Mouse (Mus musculus): ENCODE measurements around the gene Nucb2.

Nucb2 gene

DNA sequence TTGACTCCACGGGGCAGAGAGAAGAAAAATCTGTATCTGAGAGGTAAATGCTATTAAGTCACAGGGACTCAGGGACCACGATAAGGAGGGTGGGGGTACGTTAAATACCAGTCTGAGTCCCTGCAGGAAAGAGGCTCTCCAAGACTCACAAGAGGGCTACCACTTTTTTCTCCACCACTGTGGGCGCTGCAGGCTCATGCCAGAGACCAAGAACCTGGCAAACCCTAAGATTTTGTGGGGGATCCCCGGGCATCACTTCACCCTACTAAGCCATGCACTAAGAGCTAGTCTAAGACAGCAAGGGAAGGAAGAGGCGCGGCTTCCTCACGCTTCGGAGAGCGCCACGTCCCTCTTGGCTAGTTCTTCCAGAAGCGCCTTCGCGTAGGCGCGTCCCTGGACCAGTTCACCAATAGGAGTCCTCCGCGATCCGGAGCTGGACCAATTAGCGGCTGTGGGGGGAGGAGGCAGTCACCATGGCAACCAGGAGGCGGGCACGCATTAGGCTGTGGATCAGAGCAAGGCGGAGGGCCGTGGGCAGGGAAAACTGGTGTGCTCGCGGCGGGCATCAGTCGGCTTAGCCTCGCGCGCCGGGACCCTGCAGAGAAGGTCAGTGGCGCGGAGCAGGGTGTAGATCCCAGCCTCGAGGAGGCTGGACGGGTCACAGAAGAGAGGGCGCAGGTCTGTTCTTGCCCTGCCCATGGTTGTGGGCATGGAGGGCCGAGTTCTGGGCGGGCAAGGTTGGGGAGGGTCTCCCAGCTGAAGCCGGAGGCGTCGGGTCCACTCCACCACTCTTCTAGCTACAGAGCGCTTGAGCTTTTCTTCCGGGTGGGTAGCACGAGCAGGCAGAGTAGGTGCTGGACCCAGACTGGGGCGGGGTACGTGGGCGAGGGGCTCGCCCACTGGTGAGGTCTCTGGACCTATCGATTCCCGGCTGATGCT, at the start of gene Nucb2:
Nucb2 (plus strand) TSS at position 491 of the 939 bp plus-strand sequence.
- peak; percentile 96 for DNase-seq (ENCODE audit: low read depth)

DNA sequence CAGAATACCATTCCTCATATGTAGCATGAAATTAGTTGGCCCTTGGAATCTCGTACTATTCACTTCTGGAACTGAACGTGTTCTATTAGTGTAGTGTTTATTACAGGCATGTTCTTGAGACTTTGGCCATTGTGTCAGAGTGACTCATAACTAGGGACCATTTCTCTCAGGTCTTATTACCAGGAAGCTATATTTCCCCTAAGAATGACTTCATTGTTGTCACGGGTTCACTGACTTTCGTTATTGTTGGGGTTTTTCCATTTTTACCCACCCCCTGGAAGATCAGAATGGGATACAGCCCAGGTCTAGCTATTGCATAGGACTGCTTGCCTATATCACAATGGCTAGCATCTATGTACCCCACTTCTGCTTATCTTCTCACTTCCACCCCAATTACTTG, 47.2 kb upstream of the Nucb2 start:
- DNase-seq (ENCODE audit: low read depth) = no peak

DNA sequence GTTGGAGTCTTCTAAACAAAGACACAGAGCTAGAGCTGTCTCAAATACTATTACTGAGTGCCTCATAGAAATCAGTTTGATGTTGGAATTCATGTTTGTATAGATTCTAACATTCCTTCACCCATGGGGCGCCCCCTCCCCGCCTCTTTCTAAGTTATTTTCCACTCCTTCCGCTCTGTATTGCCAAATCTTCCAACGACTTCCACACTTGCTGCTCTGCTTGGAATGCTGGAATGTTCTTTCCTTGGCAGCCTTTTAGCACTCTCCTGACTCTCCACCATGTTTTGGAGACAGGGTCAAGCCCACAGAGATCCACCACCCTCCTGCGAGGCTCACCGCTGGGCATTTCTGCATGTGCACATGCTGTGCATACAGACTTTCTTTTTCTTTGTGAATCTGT, 46.8 kb upstream of the Nucb2 start:
- no peak for DNase-seq (ENCODE audit: low read depth)

DNA sequence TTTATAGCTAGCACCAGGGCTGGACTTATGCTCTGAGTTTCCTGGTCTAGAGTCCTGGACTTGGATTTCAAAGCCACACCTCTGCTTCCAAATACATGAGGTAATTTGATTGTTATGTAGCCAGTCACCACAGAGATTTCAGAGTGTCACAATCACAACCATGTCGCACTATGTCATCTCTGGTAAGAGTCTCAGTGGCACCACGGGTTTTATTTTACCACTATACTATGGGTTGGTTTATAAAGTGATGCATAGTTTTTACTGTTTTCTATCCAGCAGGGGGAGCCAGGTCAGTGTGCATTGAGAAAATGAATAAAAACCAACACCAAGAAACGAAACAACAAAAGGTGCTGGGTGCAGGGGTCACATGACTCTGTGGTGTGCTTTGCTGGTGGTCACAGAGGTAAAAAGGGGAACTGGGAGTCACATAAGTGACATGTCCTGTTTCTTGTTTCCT, 45.2 kb upstream of the Nucb2 start:
- peak; percentile 72 for DNase-seq (ENCODE audit: low read depth)

DNA sequence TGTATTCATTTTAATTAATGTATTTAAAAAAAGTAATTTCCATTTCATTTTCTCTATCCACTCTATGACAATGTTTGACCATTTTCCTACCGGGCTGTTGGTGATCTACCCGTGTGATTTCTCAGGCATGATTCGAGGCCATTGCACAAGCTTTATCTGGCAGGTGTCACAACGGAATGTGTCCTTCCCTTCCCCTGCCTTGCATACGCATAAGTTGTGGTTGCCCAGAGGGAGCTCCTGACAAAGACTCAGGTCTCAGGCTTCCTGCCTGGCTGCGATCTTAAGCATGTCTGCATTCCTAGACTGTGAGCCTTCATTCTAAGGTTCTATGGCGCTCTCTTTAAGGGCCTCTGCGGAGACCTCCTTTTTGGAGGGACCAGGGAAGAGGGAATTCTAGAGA, 42.1 kb upstream of the Nucb2 start:
- no peak for DNase-seq (ENCODE audit: low read depth)

DNA sequence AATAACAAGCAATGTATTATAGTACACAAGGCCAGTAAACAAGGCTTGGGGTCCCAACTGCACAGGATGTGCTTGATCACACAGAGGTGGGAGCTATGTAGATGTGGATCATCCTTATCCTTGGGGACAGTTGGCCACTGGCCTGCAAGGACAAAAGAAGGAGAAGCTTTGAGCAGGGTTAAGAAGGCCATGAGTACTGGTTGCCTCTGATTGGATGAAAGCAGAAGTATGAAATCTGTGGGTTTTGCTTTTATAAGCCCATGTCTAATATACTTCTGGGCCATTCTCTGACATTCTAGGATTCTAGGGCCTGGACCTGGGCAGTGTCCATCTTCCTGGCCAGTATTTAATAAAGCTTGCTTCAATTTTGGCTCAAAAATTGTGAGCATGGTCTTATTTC, 28.3 kb upstream of the Nucb2 start:
- no peak for DNase-seq (ENCODE audit: low read depth)

DNA sequence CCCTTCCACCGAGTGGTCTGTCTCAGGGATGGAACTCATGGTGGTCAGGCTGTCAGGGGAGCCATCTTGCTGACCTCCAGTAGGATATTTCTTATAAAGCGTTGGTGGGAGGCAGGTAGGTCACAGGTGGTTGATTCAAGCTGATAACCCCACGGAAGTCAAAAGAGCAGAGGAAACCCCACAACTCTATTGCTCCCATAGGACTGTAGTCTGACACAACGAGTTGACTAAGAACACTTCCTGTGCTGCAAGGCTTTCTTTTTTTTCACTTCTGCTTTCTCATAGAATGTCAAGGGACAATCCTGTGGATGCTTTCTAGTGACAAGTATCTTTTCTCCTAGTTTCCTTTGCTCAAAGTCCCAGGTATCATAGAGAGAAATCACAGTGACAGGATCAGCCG, 27.9 kb upstream of the Nucb2 start:
- no peak for DNase-seq (ENCODE audit: low read depth)

DNA sequence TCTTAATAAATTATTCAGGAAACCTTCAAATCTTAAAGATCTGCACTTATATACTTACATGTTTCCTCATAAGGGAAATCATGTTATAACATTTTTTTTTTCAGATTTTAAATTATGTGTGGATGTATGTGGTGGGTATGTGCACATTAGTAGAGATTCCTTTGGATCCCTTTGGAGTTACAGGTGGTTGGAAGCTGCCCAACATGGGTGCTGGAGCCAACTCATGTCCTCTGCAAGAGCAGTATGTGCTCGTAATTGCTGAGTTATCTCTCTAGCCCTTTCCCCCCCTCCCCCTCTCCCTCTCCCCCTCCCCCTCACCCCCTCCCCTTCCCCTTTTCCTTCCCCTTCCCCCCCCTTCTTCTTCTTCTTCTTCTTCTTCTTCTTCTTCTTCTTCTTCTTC, 21.1 kb upstream of the Nucb2 start:
- no peak for DNase-seq (ENCODE audit: low read depth)

DNA sequence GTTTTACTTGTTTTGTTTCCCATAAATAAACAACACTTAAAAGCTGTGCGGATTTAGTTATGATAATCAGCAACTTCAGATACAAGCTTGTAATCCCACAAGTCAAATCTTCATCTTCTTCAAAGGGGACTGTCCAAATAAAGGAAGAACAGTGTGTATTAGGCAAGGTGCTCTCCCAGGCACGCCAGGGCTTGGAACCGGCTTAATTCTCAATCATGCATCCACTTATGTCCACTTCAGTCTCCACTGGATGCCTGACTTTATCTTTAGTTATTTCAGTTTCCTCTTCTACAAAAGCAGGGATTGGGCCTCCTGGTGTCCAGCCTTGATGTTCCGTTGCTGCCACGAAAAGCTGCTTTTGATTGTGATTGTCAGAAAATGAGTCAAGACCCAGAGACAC, 20.4 kb upstream of the Nucb2 start:
- DNase-seq (ENCODE audit: low read depth) = no peak

DNA sequence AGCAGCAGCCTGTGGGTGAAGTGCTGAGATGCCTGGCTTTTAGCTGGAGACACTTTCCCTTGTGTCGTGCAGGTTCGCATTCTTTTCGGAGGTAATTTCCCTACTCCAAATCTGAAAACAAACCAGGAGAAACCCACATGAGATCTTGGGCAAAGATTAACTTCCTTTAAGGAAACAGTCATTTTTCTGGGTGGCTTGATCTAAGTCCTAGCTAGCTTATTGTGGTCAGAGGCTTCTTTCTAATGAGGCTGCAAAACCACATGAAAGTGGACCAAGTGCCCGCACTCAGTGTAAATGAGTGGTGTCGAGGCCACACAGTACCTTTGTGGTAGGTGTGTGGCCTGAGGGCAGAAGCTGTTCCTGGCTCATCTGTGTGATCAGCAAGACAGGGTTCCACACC, 20.0 kb upstream of the Nucb2 start:
- DNase-seq (ENCODE audit: low read depth) = peak; percentile 10

DNA sequence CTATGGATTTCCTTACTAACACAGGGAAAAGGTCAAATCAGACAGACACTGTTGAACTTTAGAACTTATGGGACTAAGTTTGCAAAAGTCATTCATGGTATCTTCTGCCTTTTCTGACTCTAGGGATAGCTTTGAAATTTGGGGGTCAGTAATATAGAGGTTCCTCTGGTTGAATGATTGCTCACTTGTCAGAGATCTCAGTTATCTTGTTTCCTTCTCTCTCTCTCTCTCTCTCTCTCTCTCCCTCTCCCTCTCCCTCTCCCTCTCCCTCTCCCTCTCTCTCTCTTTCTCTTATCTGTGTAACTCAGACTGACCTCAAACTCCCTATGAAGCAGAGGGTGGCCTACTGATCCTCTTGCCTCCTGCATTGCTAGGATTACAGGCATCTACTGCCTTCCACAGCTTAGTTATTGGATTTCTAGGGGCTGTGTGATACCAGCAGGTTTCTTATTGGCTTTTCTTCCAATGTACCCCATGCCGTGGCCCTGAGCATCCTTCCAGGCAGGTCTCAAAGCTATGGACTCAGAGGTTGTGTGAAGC, 19.0 kb upstream of the Nucb2 start:
- DNase-seq (ENCODE audit: low read depth) = no peak

DNA sequence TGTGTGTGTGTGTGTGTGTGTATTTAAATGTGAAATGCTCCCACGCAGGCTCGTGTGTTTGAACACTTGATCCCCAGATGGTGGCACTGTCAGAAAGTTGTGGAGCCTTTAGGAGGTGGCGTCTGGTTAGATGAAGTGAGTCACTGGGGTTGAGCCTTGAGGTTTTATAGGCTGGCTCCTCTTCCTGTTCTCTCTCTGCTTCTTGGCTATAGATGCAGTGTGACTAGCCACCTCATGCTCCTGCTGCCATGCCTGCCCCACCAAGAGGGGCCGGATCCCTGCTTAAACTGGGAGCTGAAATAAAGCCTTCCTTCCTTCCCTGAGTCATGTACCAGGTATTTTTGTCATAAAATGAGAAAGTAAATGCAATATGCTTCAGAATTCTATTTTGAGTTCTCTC, 13.1 kb upstream of the Nucb2 start:
- DNase-seq (ENCODE audit: low read depth) = no peak

DNA sequence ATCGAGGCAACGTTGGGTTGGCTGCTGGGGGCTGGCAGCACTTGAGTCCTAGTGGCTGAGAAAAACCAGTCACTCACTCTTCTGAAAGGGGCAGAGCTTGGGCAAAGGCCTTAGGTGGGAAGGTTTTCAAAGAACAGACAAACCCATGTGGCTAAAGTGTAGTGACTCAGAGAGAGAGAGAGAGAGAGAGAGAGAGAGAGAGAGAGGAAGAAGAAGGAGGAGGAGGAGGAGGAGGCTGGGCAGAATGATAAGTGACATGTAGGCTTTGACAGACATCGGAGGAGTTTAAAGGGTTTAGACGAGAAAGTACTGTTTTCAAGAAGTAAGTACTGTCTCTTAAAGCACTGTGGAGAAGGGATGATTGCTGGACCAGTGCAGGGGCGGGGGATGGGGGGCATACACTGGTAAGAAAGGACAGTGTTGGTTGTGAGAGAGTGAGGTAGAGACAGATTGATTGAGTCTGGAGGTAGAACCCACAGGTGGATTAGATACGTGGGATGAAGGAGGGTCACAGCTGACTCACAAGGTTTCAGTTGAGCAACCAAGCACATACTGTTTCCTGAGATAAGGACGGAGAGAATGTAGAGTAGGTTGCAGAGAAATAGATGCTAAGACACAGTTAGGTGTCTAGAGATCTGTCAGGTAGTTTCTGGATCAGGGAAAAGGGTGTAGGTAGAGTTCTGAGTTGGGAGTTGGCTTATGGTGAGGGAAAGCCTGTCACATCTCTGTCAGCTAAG, 10.7 kb upstream of the Nucb2 start:
- DNase-seq (ENCODE audit: low read depth) = no peak

DNA sequence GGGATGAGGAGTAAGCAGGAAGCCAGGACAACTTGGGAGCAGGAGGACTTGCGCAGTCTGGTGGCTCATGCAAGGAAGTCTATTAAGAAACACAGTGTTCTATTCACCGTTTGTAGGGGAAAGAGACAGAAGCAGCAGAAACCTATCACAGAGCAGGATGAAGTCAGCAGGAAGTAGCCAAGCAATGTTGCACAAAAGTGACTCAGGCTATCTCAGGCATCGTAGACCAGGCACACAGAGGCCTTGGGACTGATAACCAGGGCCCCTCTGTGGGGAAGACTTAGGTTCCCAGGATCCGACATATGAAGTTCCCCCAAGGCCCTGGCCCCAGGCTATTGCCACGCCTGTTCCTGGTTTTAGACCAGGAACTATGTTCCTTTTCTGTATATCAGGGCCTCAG, 9.6 kb upstream of the Nucb2 start:
- no peak for DNase-seq (ENCODE audit: low read depth)

DNA sequence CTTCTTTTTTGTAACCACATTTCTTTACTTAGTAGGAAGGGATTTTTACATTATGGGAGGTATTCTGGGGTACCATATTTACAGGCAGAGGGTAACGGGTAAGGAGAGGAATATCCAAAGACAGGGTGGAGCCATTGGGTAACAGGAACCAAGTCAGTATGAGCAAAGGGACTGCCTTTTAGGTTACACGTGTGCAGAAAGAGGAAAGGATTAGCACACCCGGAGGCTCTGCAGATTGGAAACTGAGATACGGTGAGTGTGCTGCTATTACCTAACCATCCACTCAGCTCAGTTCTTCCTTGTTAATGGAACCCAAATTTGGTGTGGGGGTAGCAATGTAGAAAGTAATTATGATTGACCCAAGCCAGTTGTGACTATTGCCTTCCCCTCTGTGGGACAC, 7.4 kb upstream of the Nucb2 start:
- no peak for DNase-seq (ENCODE audit: low read depth)

DNA sequence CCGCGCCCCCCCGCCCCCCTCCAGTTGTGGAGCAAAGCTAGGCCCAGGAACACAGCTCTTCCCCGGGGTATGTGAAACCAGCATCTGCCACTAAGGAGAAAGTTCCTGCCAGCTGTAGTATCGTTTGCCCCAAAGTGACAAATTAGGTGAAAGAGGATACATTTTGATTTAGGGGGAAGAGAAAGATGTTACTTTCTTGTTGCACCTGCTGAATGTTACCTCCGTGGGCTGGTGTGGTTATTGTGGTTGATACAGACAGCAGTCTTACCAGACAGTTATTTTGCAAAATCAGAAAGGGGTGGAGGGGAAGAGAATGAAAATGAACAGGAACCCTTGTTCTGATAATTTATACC, 625 bp downstream of the Nucb2 start:
- peak; percentile 47 for DNase-seq (ENCODE audit: low read depth)

DNA sequence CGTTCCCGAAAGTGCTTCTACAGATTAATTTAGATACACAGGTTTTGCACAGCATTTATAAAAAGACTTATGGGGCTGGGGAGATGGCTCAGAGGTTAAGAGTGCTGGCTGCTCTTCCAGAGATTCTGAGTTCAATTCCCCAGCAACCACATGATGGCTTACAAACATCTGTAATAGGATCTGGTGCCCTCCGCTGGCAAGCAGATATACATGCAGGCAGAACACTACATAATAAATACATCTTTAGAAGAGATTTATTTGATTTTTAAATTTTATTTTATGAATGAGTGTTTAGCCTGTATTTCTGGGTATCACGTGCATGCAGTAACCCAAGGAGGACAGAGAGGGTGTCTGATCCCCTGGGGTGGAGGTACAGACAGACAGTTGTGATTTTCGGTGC, 9.9 kb downstream of the Nucb2 start:
- peak; percentile 20 for DNase-seq (ENCODE audit: low read depth)

DNA sequence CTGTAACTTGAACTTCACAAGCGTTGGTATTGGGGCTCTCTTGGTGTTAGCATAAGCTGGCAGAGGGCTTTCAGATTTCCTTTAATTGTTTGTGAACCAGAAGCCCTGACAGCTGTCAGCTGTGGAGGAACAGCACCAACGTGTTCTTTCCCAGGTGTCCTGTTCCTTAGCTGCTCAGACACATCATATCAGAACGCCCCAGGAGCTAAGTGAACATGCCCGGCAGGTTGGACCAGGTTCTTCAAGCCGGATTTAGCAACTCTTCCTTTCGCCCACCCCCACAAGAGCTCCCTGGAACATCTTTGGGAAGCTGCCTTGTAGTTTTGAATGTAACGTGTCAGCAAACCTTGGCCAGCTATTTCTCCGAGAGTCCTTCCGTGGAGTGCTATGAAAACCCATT, 10.4 kb downstream of the Nucb2 start:
- no peak for DNase-seq (ENCODE audit: low read depth)

DNA sequence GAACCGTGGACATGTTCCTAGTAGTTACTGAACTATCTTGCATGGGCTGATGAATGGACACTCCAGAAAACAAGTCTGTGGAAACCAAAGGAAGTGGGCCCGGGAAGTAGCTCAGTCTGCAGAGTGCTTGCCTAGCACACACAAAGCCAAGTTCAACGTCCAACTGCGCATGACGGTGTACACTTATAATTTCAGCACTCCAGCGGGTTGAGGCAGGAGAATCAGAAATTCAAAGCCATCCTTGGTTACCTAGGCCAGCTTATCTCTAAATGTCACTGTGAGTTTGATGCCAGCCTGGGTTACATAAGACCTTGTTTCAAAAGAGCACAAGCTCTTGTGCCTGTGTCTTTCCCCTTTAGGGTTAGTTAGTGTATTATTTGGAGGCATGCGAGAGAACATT, 10.9 kb downstream of the Nucb2 start:
- no peak for DNase-seq (ENCODE audit: low read depth)

DNA sequence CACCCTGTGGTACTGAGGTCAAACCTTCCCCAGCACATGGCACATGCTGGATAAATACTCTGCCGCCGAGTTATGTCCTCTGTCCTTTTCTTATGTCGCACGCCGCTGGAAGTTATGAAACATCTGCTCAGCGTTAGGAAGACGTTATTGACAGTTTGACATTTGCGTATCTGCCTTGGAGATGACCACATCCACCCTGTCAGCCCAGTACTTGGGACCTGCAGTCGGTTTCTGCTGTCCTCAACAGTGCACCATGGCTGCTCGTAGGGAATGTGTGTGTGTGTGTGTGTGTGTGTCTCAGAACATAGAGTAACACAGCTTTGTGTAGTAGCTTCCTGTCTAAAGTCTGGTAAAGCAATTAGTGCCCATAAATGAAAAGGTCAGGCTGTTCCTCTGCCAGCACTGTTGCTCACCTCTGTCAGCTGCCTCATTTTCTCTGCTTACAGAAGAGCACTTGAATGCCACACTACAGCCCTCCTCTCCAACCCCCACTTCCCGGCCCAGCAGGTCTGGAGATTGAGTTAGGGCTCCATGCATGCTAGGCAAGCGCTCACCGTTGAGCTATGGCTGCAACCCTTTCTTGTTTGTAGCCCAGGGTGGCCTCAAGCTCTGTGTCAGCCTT, 11.5 kb downstream of the Nucb2 start:
- no peak for DNase-seq (ENCODE audit: low read depth)

DNA sequence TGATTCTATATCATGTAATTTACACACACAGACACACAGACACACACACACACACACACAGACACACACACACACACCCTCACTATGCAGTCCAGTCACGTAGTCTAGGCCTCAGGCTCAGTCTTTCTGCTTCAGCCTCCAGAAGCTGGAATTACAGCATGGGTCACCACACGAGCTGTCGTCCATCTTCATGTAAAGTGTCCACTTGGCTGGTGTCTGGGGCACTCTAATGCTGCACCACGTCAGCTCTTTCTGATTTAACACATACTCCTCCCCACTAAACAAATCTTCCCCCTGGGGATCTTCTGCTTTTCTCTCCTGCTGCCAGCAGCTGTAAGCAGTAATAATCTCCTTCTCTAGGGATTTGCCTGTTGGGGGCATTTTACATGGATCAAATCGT, 13.1 kb downstream of the Nucb2 start:
- no peak for DNase-seq (ENCODE audit: low read depth)

DNA sequence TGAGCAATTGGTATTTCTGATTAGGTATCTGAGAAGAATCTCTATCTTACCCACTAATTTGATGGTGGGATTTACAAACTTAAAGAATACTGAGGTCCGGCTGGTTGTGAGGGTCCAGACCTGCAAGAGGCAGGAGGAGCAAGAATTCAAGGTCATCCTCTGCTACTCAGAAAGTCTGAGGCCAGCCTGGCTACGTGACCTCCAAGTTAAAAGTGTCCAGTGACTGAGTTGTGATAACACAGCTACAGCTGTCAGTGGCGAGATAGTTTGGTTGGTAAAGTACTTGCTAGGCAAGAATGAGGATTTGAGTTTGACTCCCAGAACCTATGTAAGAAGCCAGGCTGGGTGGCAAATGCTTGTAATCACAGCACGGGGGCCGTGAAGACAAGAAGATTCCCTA, 14.0 kb downstream of the Nucb2 start:
- no peak for DNase-seq (ENCODE audit: low read depth)

DNA sequence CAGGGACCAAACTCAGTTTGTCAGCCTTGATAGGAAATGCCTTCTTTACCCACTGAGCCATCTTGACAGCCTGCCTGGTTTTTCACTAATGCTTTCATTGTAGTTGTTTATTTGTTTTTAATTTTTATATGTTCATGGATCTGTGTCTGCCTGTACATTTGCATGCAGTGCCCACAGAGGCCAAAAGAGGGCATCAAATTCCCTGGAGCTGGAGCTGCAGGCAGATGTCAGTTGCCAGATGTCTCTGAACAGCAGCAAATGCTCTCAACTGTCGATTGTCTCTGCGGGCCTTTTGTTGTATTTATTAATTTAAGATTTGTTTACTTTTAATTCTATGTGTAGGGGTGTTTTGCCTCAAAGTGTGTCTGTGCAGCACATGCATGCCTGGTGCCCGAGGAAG, 15.6 kb downstream of the Nucb2 start:
- DNase-seq (ENCODE audit: low read depth) = peak; percentile 12

Data from naive thymus-derived CD4-positive, alpha-beta T cell, adult 2 months (primary cell).